Mouse (Mus musculus) stomach, embryonic 15.5 days (tissue): ENCODE results near the gene Slc5a11. TPM values are rescaled to one million over a fixed set of nuclear protein-coding genes. Genes with fewer than 3 reads are reported as not detected.

ENCODE experiments used
- ATAC-seq: fragments of 200-750 bp; cut with Nextera tagmentation; 2 replicates; pipeline ENCODE4 v1.8.0; 2017; ENCODE audit warnings: low read depth, moderate number of reproducible peaks, moderate TSS enrichment; ENCODE audit not compliant: insufficient read depth, low FRiP score
- H3K27ac ChIP-seq: fragments of 300-500 bp; sonication (generic); 2 replicates; pipeline ENCODE4 v1.5.1; 2015; ENCODE audit warnings: mild to moderate bottlenecking, inconsistent platforms
- H3K27me3 ChIP-seq: fragments of 300-500 bp; sonication (generic); replicated peaks from 2 replicates; pipeline ENCODE4 v1.6.1; 2015; ENCODE audit warnings: inconsistent platforms
- H3K36me3 ChIP-seq: fragments of 300-500 bp; sonication (generic); 2 replicates; pipeline ENCODE4 v1.6.1; 2015; ENCODE audit warnings: inconsistent platforms
- H3K4me1 ChIP-seq: fragments of 300-500 bp; sonication (generic); 2 replicates; pipeline ENCODE4 v1.6.1; 2015; ENCODE audit warnings: inconsistent platforms
- H3K4me2 ChIP-seq: fragments of 300-500 bp; sonication (generic); 2 replicates; pipeline ENCODE4 v1.6.1; 2015; ENCODE audit warnings: mild to moderate bottlenecking, inconsistent platforms
- H3K4me3 ChIP-seq: fragments of 300-500 bp; sonication (generic); replicated peaks from 2 replicates; pipeline ENCODE4 v1.5.1; 2015; ENCODE audit warnings: inconsistent platforms
- H3K9ac ChIP-seq: fragments of 300-500 bp; sonication (generic); 2 replicates; pipeline ENCODE4 v1.6.1; 2015; ENCODE audit warnings: inconsistent platforms
- H3K9me3 ChIP-seq: fragments of 300-500 bp; sonication (generic); 2 replicates; pipeline ENCODE4 v1.6.1; 2016; ENCODE audit warnings: inconsistent platforms
- WGBS: fragments of 180-500 bp; shearing (Covaris S2); methylation state at CpG from one replicate; pipeline ENCODE4 v1.1.7; 2015; 5-methylcytosine and 5-hydroxymethylcytosine counted together
- polyA plus RNA-seq: library from polyadenylated mRNA; unstranded; fragments of >200 nt; fragmentation: Nextera tagmentation; extraction: Ambion mirVana; gene quantifications from 2 replicates; pipeline ENCODE4 v1.2.1, GENCODE M21; 2015

Gene Slc5a11
- polyA plus RNA-seq, 1 experiment from 2014 or later, result 1.3 TPM

DNA sequence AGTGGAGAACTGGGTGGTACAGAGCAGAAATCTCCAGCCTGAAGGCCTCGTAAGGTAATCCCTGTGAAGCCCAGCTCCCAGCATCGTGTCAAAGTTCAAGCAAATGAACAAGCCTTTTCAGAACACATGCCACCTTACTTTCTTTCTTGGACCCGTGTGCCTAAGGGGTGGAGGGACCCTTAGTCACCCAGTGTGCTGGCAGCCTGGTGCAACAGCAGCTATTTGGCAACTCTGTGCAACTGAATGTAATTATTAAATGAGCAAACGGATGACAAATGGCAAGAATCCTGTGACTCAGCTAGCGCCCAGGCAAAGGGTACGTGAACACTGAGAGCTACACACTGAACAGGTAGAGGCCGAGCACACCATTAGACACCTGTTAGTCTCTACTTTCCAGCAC, 79.3 kb downstream of the Slc5a11 start:
- peaks cover 37% of the 10 kb centered on the region for H3K36me3 ChIP-seq
- no peak overlapping the region for H3K9ac ChIP-seq
- 80% methylated on average over 7 of the region's 7 CpGs for WGBS
- H3K27me3 ChIP-seq, result no peaks in the 10 kb centered on the region
- ATAC-seq, result no peak
- no peaks in the 10 kb centered on the region for H3K4me1 ChIP-seq
- no peak overlapping the region for H3K4me2 ChIP-seq
- H3K27ac ChIP-seq, result no peak overlapping the region
- H3K9me3 ChIP-seq, result no peaks in the 10 kb centered on the region
- no peak overlapping the region for H3K4me3 ChIP-seq

DNA sequence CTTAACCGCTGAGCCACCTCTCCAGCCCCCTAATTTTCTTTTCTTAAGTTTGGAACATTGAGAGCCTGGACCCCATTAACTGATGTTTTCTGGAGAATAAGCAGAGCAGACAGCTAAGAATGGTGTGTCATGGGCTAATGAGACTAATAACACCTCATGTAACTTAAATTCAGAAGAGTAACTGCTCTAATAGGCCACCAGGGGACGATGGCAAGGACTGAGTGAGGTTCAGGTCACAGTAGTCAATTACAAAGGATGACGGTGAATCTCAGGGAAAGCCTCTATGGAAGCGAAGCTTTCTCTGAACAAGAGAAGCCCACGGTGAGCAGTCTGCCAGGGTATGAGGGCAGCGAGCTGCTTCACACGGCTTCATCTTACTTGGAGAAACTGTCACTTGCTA, 80.8 kb downstream of the Slc5a11 start:
- H3K4me3 ChIP-seq, result no peak overlapping the region
- no peaks in the 10 kb centered on the region for H3K27me3 ChIP-seq
- H3K9me3 ChIP-seq, result no peaks in the 10 kb centered on the region
- no peaks in the 10 kb centered on the region for H3K4me1 ChIP-seq
- no peak for ATAC-seq
- 88% methylated on average over 7 of the region's 7 CpGs for WGBS
- peaks cover 35% of the 10 kb centered on the region for H3K36me3 ChIP-seq
- H3K27ac ChIP-seq, result no peak overlapping the region
- no peak overlapping the region for H3K9ac ChIP-seq
- no peak overlapping the region for H3K4me2 ChIP-seq

DNA sequence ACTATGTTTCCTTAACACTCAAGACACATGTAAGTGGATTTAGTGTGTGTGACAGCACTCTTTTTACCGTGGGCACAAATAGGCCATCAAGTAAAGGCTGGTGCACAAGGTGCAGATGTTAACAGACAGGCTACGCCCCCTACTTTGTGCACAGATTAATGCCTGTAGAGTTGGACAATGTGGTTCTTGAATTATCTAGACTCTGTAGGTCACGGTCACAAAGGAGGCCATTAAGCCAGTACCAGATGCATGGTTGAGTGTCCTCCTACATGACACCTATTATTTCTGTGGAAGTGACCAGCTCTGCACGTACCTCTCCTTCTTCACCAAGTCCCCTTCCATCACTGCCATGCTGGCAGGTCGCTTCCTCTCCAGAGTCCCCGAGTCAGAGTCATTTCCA, 81.5 kb downstream of the Slc5a11 start:
- WGBS, result 89% methylated on average over 6 of the region's 6 CpGs
- Histone ChIP-seq H3K9ac (no peak overlapping the region), H3K4me2 (no peak overlapping the region), H3K4me1 (no peaks in the 10 kb centered on the region), H3K4me3 (no peak overlapping the region), H3K9me3 (no peaks in the 10 kb centered on the region), H3K36me3 (peaks cover 35% of the 10 kb centered on the region), H3K27me3 (no peaks in the 10 kb centered on the region), H3K27ac (no peak overlapping the region)
- no peak for ATAC-seq

DNA sequence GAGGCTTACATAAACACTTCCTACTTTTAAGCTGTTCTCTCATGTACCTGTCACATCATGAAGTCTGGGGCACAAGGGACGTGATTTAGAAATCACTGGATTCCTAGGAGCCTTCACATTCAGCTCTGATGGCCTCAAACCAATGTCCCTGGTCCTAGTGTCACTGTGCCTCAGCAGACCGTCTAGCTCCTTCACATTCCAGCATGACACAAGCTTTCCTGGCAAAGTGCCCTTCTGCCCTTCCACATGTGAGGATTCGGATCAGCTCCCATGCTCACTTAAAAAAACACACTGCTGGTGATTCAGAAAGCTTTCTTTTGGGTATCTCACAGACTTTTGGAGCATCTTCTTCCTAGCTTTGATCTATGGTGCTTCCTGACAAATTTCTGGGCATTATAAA, 83.6 kb downstream of the Slc5a11 start:
- no peak overlapping the region for H3K9ac ChIP-seq
- peaks cover 26% of the 10 kb centered on the region for H3K36me3 ChIP-seq
- H3K4me2 ChIP-seq, result no peak overlapping the region
- no peak overlapping the region for H3K27ac ChIP-seq
- no peaks in the 10 kb centered on the region for H3K4me1 ChIP-seq
- no peak for ATAC-seq
- 65% methylated on average over 3 of the region's 3 CpGs for WGBS
- no peak overlapping the region for H3K4me3 ChIP-seq
- no peaks in the 10 kb centered on the region for H3K9me3 ChIP-seq
- H3K27me3 ChIP-seq, result no peaks in the 10 kb centered on the region

DNA sequence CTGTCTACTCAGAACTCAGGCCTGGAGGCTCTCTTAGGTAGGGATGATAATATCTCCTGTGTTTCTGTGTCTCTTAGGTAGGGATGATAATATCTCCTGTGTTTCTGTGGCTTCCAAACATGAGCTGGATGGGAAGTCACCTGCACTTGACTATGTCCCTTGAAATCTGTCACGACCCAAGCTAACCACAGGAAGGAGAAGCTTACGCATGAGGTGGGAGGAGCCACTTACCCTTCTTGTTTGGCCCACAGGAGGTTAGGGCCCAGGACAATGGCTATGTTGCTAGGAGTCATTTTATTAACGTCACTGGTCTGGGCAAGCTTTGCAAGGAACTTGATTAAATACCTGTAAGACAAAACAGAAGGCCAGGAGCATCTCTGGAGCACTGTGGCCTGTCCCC, 85.7 kb downstream of the Slc5a11 start:
- Histone ChIP-seq H3K27ac (no peak overlapping the region), H3K36me3 (peaks cover 20% of the 10 kb centered on the region), H3K9ac (no peak overlapping the region), H3K27me3 (no peaks in the 10 kb centered on the region), H3K9me3 (no peaks in the 10 kb centered on the region), H3K4me3 (no peak overlapping the region), H3K4me1 (no peaks in the 10 kb centered on the region), H3K4me2 (no peak overlapping the region)
- 76% methylated on average over 3 of the region's 3 CpGs for WGBS
- ATAC-seq, result no peak

DNA sequence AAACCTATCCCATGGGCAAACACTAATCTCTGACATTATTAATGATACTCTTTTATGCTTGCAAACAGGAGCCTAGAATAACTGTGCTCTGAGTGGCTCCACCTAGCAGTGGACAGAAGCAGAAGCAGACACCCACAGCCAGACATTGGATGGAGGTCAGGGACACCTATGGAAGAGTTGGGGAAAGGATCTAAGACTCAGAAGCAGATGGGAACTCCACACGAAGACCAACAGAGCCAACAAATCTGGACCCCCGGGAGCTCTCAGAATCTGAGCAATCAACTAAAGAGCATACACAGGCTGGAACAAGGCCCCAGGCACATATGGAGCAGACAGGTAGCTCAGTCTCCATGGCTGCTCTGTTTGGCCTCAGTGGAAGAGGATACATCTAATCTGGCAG, 90.8 kb downstream of the Slc5a11 start:
- Histone ChIP-seq H3K36me3 (peaks cover 26% of the 10 kb centered on the region), H3K4me2 (no peak overlapping the region), H3K9me3 (no peaks in the 10 kb centered on the region), H3K27me3 (no peaks in the 10 kb centered on the region), H3K9ac (no peak overlapping the region), H3K4me3 (no peak overlapping the region), H3K27ac (no peak overlapping the region), H3K4me1 (no peaks in the 10 kb centered on the region)
- ATAC-seq, result no peak
- 89% methylated on average over 2 of the region's 2 CpGs for WGBS

DNA sequence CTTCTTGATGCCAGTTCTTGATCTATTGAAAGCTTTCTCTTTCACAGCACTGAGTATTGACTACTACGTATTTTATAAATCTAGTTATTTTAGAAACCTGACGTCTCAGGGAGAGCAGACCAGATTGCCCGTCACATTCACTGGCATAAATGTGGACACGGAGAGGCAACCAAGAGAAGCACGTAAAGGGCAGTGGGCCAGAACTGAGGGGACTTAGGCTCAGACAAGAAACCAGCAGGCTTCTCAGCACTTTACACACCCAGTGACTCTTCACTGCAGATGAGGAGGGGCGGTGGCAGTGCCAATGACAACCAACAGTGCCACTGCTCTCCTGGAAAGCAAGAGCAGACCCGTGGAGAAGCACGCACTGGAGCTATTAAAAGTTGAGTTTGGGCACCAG, 92.7 kb downstream of the Slc5a11 start:
- no peaks in the 10 kb centered on the region for H3K27me3 ChIP-seq
- no peaks in the 10 kb centered on the region for H3K9me3 ChIP-seq
- no peak overlapping the region for H3K27ac ChIP-seq
- H3K4me3 ChIP-seq, result no peak overlapping the region
- peaks cover 35% of the 10 kb centered on the region; the same call in 1 of the 2 replicates for H3K36me3 ChIP-seq
- H3K4me2 ChIP-seq, result no peak overlapping the region
- H3K4me1 ChIP-seq, result no peaks in the 10 kb centered on the region
- no peak overlapping the region for H3K9ac ChIP-seq
- no peak for ATAC-seq
- 94% methylated on average over 8 of the region's 8 CpGs for WGBS

DNA sequence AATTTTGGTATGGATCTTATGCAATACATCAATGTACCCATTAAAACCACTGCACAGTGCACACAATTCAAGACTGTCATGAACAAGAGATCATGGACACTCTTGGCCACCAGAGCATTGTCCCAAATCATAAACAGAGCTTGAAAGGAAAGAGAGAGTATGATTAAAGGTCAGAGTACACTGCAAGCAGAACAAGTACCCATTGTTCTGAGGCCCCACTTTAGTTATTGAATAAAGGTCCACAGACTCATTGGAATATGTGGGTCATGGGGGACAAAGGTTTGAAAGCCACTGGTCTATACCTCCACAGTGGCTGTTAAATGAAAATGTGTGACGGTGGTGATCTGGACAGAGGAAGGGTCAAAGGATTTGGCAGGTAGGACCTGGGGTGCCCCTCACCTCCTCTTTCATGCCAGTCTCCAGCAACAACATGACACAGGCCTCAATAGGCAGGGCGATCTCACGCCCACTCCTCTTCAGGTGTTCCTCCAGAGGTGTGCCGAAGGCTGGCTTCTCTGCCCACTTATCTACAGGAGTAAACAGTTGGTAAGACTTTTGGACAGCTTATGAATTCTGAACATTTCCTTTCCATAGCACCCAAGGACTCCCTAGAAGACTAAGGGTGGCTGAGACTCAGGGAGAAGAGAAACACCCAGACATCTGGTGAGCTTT, 93.4 kb downstream of the Slc5a11 start:
- Histone ChIP-seq H3K4me2 (no peak overlapping the region), H3K36me3 (peaks cover 41% of the 10 kb centered on the region; the same call in 1 of the 2 replicates), H3K9me3 (no peaks in the 10 kb centered on the region), H3K9ac (no peak overlapping the region), H3K27ac (no peak overlapping the region), H3K27me3 (no peaks in the 10 kb centered on the region), H3K4me1 (no peaks in the 10 kb centered on the region), H3K4me3 (no peak overlapping the region)
- WGBS, result 90% methylated on average over 4 of the region's 4 CpGs
- ATAC-seq, result no peak

DNA sequence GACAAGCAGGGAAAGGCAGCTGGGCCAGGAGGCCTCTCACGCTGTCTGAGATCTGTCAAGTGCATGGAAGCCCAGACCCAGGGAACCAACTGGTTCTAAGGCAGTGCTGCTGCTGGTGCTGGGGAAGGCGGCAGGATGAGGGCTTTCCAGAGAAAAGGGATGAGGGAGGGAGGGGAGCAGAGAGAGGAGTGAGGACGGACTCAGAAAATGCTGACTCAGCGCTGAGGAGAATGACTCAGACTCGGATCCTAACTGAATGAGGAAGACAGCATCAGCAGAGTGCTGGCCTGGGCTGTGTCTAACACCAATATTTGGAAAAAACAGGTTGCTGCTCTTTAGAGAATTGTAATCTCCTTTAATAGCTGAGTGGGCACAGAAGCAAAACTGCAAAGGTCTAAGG, 97.3 kb downstream of the Slc5a11 start:
- peaks cover 41% of the 10 kb centered on the region for H3K36me3 ChIP-seq
- H3K9me3 ChIP-seq, result no peaks in the 10 kb centered on the region
- no peak overlapping the region for H3K27ac ChIP-seq
- no peak overlapping the region for H3K4me3 ChIP-seq
- 63% methylated on average over 5 of the region's 5 CpGs for WGBS
- no peak overlapping the region for H3K9ac ChIP-seq
- H3K27me3 ChIP-seq, result no peaks in the 10 kb centered on the region
- no peaks in the 10 kb centered on the region for H3K4me1 ChIP-seq
- no peak overlapping the region for H3K4me2 ChIP-seq
- ATAC-seq, result no peak

DNA sequence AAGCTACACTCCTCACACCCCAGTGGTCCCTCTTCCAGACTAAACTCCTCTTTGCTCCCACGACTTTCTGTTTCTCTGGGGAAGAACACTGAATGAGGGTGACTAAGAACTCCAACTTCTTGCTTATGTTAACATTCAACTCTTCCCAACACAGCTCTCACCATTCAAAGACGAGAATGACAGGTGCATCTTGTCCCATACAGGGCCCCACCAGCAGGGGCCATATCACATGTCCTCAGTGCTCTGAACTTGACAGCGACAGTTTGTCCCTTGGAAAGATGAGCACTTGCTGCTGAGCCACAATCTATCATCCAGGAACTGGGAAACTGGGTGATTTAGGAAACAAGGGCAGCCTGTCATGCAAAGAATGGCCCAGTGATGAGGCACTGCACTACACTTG, 98.2 kb downstream of the Slc5a11 start:
- no peak overlapping the region for H3K27ac ChIP-seq
- peaks cover 45% of the 10 kb centered on the region for H3K36me3 ChIP-seq
- no peak for ATAC-seq
- WGBS, result 69% methylated on average over 3 of the region's 3 CpGs
- no peak overlapping the region for H3K9ac ChIP-seq
- no peak overlapping the region for H3K4me3 ChIP-seq
- no peaks in the 10 kb centered on the region for H3K9me3 ChIP-seq
- H3K4me1 ChIP-seq, result no peaks in the 10 kb centered on the region
- H3K4me2 ChIP-seq, result no peak overlapping the region
- no peaks in the 10 kb centered on the region for H3K27me3 ChIP-seq

DNA sequence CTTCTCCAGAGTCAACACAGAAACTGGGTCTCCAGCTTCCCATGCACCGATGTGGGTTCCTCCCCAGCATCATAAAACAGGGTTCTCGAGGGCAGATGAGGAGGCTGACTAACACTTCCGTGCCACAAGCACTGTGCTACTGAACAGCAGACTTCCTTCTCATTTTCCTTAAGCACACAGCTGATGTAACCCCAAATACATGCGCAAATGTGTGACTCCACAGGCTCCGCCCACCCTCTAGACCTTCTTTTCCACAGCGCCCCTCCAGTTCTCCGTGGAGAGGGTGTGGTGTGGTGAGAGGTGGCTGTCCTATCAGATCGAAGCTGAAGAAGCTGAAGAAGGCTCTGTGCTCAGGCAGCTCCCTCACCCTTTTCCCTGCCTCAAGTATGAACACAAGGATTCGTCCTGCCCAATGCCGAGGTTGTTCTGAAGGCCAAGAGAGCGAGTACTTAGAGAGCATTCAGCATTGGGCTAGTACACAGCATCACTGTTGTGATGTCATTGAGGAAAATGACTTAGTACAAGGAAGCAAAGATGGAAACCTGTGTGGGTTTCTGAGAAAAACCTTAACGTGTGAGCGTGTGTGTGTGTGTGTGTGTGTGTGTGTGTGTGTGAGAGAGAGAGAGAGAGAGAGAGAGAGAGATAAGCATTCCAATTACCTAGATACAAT, 108.0 kb downstream of the Slc5a11 start:
- 0 out of 2 replicates have a peak, but pooled peaks have one; percentile 4 for ATAC-seq
- Histone ChIP-seq H3K36me3 (peaks cover 28% of the 10 kb centered on the region), H3K4me1 (no peaks in the 10 kb centered on the region), H3K27me3 (no peaks in the 10 kb centered on the region), H3K9ac (no peak overlapping the region), H3K27ac (no peak overlapping the region), H3K4me2 (no peak overlapping the region), H3K9me3 (no peaks in the 10 kb centered on the region), H3K4me3 (no peak overlapping the region)
- 77% methylated on average over 13 of the region's 13 CpGs for whole genome bisulfite sequencing
